Mouse (Mus musculus) frontal cortex, postnatal 25 days (tissue): ENCODE data around the gene Cdx4.

ENCODE experiments used
- DNase-seq, 2 experiments: peaks; one replicate each; pipeline ENCODE4 v3.0.0; 2022; ENCODE audit warnings: low spot score in 2 of 2

The Cdx4 gene

GRCm38 (mm10) chrX:103321146-103321545, at the start of gene Cdx4:
Gene Cdx4 (plus strand): TSS chrX:103321398.
- no peak for DNase-seq

- DNase-seq = no peak
Measured at GRCm38 (mm10) chrX:103274325-103274724, 46.9 kb upstream of the Cdx4 start.

GRCm38 (mm10) chrX:103286899-103287722, 34.1 kb upstream of the Cdx4 start:
- DNase-seq = no peak

GRCm38 (mm10) chrX:103287846-103288377, 33.3 kb upstream of the Cdx4 start:
- DNase-seq = no peak

GRCm38 (mm10) chrX:103288485-103289330, 32.5 kb upstream of the Cdx4 start:
- no peak for DNase-seq

GRCm38 (mm10) chrX:103298937-103299336, 22.3 kb upstream of the Cdx4 start:
- no peak for DNase-seq

GRCm38 (mm10) chrX:103308262-103308661, 12.9 kb upstream of the Cdx4 start:
- DNase-seq = no peak

- DNase-seq = no peak
Measured at GRCm38 (mm10) chrX:103311723-103312122, 9.5 kb upstream of the Cdx4 start.

- DNase-seq = no peak
Measured at GRCm38 (mm10) chrX:103314146-103314545, 7.1 kb upstream of the Cdx4 start.

GRCm38 (mm10) chrX:103325900-103326299, 4.7 kb downstream of the Cdx4 start:
- no peak for DNase-seq

- no peak for DNase-seq
Measured at GRCm38 (mm10) chrX:103329386-103329785, 8.2 kb downstream of the Cdx4 start.

- DNase-seq = no peak
Measured at GRCm38 (mm10) chrX:103331125-103331858, 10.1 kb downstream of the Cdx4 start.

- DNase-seq = no peak
Measured at GRCm38 (mm10) chrX:103341369-103342113, 20.3 kb downstream of the Cdx4 start.

- no peak for DNase-seq
Measured at GRCm38 (mm10) chrX:103355784-103356183, 34.6 kb downstream of the Cdx4 start.

- peak; percentile 51 to 67 for DNase-seq
Measured at GRCm38 (mm10) chrX:103356287-103356686, 35.1 kb downstream of the Cdx4 start, which contains the start of gene Chic1. Gene Chic1 (plus strand): TSS chrX:103356476.

GRCm38 (mm10) chrX:103356761-103357236, 35.6 kb downstream of the Cdx4 start:
- peak in 1 of 2 experiments; percentile 3 for DNase-seq

GRCm38 (mm10) chrX:103366201-103366600, 45.0 kb downstream of the Cdx4 start:
- DNase-seq = no peak

GRCm38 (mm10) chrX:103368650-103369049, 47.5 kb downstream of the Cdx4 start:
- DNase-seq = no peak

GRCm38 (mm10) chrX:103371221-103371620, 50.0 kb downstream of the Cdx4 start:
- DNase-seq = no peak

- DNase-seq = no peak
Measured at GRCm38 (mm10) chrX:103371627-103372026, 50.4 kb downstream of the Cdx4 start.

GRCm38 (mm10) chrX:103374250-103374649, 53.1 kb downstream of the Cdx4 start:
- no peak for DNase-seq
